Mouse (Mus musculus) hindbrain, embryonic 11.5 days (tissue): ENCODE results near the gene Hoxa5. TPM values are rescaled to one million over a fixed set of nuclear protein-coding genes. Genes with fewer than 3 reads are reported as not detected.

ENCODE experiments used
- ATAC-seq: fragments of 200-750 bp; cut with Nextera tagmentation; 2 replicates; pipeline ENCODE4 v1.8.0; 2017; ENCODE audit warnings: mild to moderate bottlenecking, moderate TSS enrichment, moderate library complexity; ENCODE audit not compliant: low FRiP score
- DNase-seq: peaks from one replicate; pipeline ENCODE4 v3.0.0-alpha.2; 2015; ENCODE audit warnings: low spot score
- H3K27ac ChIP-seq: fragments of 300-500 bp; sonication (generic); 2 replicates; pipeline ENCODE4 v1.5.1; 2014; ENCODE audit warnings: mild to moderate bottlenecking, low read depth, low read length
- H3K27me3 ChIP-seq: fragments of 300-500 bp; sonication (generic); 2 replicates; pipeline ENCODE4 v1.6.1; 2014; ENCODE audit warnings: mild to moderate bottlenecking, low read length, moderate library complexity, mixed read lengths; ENCODE audit not compliant: control insufficient read depth, insufficient read depth
- H3K36me3 ChIP-seq: fragments of 300-500 bp; sonication (generic); 2 replicates; pipeline ENCODE4 v1.6.1; 2014; ENCODE audit warnings: mild to moderate bottlenecking, low read length, moderate library complexity, mixed read lengths; ENCODE audit not compliant: control insufficient read depth, insufficient read depth
- H3K4me1 ChIP-seq: fragments of 300-500 bp; sonication (generic); replicated peaks from 2 replicates; pipeline ENCODE4 v1.6.1; 2014; ENCODE audit warnings: low read length, mixed read lengths; ENCODE audit not compliant: control insufficient read depth, insufficient read depth
- H3K4me2 ChIP-seq: fragments of 300-500 bp; sonication (generic); replicated peaks from 2 replicates; pipeline ENCODE4 v1.6.1; 2014; ENCODE audit warnings: mild to moderate bottlenecking, low read depth, low read length
- H3K4me3 ChIP-seq: fragments of 300-500 bp; sonication (generic); 2 replicates; pipeline ENCODE4 v1.5.1; 2014; ENCODE audit warnings: low read depth, low read length
- H3K9ac ChIP-seq: fragments of 300-500 bp; sonication (generic); 2 replicates; pipeline ENCODE4 v1.6.1; 2014; ENCODE audit warnings: low read depth, low read length
- H3K9me3 ChIP-seq: fragments of 300-500 bp; sonication (generic); 2 replicates; pipeline ENCODE4 v1.6.1; 2016; ENCODE audit warnings: low read length; ENCODE audit not compliant: control insufficient read depth
- WGBS: fragments of 180-500 bp; shearing (Covaris S2); extraction: QIAGEN DNeasy Blood & Tissue Kit; methylation state at CpG from one replicate; pipeline ENCODE4 v1.1.7; 2014; 5-methylcytosine and 5-hydroxymethylcytosine counted together
- polyA plus RNA-seq: library from polyadenylated mRNA; unstranded; fragments of >200 nt; fragmentation: Nextera tagmentation; extraction: Ambion mirVana; gene quantifications from 2 replicates; pipeline ENCODE4 v1.2.1, GENCODE M21; 2014

The Hoxa5 gene
- polyA plus RNA-seq, 1 experiment from 2014 or later = 23.8 TPM

DNA sequence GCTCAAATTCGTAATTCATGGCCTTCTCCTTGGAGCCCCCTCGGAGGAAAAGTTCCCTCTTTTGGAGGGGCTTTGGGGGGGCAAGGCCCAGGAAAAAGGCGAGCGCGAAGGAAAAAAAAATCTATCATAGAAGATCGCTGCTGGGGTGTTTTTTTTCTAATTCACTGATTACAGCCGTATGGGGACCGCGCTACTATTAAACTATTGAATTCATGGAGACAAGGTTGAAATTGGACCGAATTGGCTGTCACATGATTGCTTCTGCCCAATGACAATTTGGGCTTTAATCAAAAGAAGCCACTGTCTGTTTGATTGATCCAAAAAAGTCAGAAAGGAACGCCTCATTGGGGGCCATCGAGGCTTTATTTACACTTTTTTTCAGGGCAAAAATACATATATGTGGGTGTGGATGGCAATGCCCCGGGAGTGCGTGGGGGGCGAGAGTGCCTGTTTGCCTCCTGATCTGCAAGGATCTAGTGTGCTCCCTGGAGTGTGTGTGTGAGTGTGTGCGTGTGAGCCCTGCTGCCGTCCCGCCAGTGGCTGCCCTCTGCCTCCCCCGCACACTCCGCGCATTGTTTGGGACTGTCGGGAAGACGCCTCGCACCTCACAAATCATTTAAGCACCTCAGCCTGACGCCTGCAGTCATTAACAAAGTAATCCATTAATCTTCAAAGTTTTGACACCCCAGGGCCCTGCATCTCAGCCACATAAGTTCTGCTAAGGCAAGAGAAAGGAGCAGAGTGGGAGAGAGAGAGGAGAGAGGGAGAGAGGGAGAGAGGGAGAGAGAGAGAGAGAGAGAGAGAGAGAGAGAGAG, 39.6 kb downstream of the Hoxa5 start, which contains the start of gene Hoxa2:
Hoxa2 (minus strand) TSS at position 206 of the 815 bp plus-strand sequence.
- Histone ChIP-seq H3K4me2 (peak within 1 kb of the TSS; percentile 88), H3K9me3 (no peaks in the 10 kb centered on the region), H3K27me3 (peaks cover 20% of the 10 kb centered on the region), H3K4me1 (no peaks in the 10 kb centered on the region), H3K36me3 (no peaks in the 10 kb centered on the region), H3K9ac (peak within 1 kb of the TSS; percentile 98), H3K4me3 (peak within 1 kb of the TSS; percentile 76), H3K27ac (peak within 1 kb of the TSS; percentile 100)
- peak; percentile 77 for ATAC-seq
- WGBS = under 1% methylated on average over 25 of the region's 25 CpGs
- DNase-seq = peak; percentile 80

DNA sequence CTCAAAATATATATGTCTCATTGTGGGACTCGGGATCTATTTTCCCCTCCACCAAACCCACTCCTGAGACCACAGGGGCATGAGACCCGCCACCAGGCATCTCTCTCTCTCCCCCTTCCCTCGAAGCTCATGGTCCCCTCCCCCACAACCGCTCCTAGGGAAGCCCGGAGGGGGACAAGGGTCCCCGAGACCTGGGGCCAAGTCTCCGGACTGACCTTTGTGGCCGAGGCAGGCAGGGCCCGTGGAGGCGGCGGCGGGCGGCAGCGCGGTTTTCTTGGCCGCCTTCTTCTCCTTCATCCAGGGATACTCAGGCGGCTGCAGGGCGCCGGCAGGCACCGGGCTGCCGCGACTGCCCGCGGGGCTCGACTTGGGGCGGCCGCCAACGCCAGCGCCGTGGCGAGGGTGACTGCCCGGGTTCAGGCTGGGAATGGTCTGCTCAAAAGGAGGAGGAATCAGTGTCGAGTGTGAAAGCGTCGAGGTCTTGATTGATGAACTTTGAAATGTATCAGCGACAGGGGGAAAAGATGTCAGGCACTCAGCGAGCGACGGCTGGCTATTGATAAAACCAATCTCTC, 40.2 kb downstream of the Hoxa5 start:
- Histone ChIP-seq H3K27ac (peak overlapping the region; percentile 100), H3K9me3 (no peaks in the 10 kb centered on the region), H3K4me3 (peak overlapping the region; percentile 76), H3K4me2 (peak overlapping the region; percentile 88), H3K4me1 (no peaks in the 10 kb centered on the region), H3K27me3 (peaks cover 22% of the 10 kb centered on the region), H3K9ac (peak overlapping the region; percentile 98), H3K36me3 (no peaks in the 10 kb centered on the region)
- DNase-seq (peak; percentile 80), ATAC-seq (peak; percentile 43)
- WGBS = under 1% methylated on average over 36 of the region's 39 CpGs

DNA sequence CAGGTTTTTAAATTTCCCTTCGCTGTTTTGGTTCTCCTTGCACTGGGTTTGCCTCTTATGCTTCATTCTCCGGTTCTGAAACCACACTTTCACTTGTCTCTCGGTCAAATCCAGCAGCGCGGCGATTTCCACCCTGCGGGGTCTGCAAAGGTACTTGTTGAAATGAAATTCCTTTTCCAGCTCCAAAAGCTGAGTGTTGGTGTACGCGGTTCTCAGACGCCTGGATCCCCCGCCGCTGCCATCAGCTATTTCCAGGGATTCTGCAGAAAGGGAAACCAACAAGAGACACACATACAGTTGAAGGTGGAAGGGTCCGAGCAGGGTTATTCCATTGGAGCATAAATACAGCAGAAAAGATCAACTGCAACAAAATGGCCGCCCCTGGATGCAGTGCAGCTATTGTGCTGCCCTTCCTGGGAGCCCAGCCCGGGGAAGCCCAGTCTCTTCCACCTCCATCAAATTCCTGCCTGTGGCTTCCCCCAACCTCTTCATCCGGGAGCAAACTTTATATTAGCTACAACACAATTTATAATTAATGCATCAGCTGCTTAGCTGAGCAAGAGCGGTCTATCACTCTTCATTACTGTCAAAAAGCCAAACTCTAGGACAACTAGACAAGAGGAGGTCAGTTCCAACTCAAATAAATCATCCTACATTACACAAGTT, 40.9 kb downstream of the Hoxa5 start:
- Histone ChIP-seq H3K9me3 (no peaks in the 10 kb centered on the region), H3K4me2 (peak overlapping the region; percentile 88), H3K27me3 (peaks cover 19% of the 10 kb centered on the region), H3K36me3 (no peaks in the 10 kb centered on the region), H3K9ac (peak overlapping the region; percentile 98), H3K4me1 (no peaks in the 10 kb centered on the region), H3K4me3 (peak overlapping the region; percentile 76), H3K27ac (peak overlapping the region; percentile 100)
- 1% methylated on average over 17 of the region's 17 CpGs for WGBS
- ATAC-seq = no peak
- peak; percentile 76 for DNase-seq

DNA sequence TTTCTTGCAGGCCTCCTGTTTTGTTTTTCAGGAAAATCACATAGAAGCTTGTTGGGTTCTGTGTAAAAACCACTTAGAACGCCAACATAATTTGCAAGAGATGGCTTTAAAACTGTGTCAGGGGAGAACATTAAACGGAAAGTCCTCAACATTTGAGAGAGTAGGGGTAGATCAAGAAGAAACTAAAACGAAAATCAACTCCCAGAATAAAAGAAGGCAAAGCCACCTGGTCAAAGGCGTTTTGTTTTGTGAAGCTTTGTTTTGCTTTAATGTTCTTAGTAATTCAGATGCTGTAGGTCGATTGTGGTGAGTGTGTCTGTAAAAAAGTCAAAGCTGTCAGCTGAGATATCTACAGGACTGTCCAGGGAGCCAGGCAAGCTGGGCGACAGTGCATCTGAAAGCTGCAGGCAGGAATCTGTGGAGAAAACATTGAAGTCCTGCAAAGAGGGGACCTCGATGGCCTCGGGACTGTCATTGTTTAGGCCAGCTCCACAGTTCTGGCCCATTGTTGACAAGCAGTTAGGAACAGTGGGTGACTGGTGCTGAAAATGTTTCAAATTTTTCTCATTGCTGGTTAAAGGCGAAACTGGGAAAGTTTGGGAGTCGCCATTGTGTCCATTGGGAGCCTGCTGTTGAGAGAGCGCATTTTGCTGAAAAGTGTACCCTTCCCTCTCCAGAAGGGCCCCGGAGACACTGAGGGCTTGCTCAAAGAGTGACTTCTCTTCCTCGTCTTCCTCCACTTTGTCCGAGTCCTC, 41.6 kb downstream of the Hoxa5 start:
- Histone ChIP-seq H3K27me3 (peaks cover 20% of the 10 kb centered on the region), H3K36me3 (no peaks in the 10 kb centered on the region), H3K4me1 (no peaks in the 10 kb centered on the region), H3K9ac (peak overlapping the region; percentile 98), H3K9me3 (no peaks in the 10 kb centered on the region), H3K4me2 (peak overlapping the region; percentile 88), H3K27ac (peak overlapping the region; percentile 100), H3K4me3 (peak overlapping the region; percentile 76)
- DNase-seq (peak; percentile 72), ATAC-seq (no peak)
- WGBS = 1% methylated on average over 14 of the region's 14 CpGs

DNA sequence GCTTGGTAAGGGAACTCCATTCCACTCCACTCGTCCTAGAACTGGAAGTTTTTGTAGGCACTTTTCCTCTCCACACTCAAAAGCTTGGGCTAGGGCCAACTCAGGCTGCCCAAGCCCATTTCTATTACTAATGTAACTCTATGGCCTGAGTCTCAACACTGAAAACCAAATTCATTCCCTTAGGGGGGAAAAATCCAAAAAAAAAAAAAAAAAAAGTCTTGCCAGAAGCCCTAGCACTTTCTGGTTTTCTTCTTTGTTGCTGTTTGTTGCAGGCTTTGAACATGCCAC, 42.4 kb downstream of the Hoxa5 start:
- Histone ChIP-seq H3K4me2 (peak overlapping the region; percentile 95), H3K4me1 (no peaks in the 10 kb centered on the region), H3K4me3 (peak overlapping the region; percentile 76), H3K9ac (peak overlapping the region; percentile 69), H3K9me3 (no peaks in the 10 kb centered on the region), H3K27me3 (peaks cover 27% of the 10 kb centered on the region), H3K27ac (peak overlapping the region; percentile 24), H3K36me3 (no peaks in the 10 kb centered on the region)
- WGBS = 0% methylated on average over 1 of the region's 1 CpGs
- DNase-seq (no peak), ATAC-seq (no peak)

DNA sequence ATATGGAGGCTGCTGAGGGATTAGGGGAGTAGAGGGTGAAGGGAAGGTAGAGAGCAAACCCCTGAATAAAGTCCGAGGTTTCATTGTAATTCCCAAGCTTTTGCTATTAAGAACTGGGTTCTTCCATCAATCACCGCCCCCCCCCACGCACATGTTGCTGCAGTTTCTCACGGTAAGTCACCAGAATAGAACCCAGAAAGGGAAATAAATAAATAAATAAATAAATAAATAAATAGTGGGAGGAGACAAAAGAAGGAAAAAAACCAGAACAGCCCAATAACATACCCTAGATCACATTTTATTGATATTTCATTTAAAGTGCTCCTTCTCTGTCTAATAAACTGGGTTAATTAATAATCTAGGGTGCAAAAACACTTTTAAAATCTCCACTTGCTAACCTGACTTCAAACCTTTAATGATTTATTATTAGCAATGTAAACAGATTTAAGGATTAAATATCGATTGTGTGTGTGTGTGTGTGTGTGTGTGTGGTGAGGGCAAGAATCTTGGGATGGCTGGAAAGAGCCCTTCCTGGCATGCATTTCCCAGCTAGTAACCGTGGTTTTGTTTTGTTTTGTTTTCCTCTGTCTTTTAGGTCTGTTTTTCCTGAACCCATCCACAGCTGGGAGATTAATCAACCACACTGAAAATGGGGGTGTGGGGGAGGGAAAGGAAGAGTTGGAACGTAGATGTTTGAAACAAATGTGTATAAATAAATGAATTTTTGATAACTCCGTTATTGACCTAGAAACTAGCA, 42.9 kb downstream of the Hoxa5 start:
- Histone ChIP-seq H3K9me3 (no peaks in the 10 kb centered on the region), H3K27ac (peak overlapping the region; percentile 94), H3K9ac (peak overlapping the region; percentile 84), H3K4me3 (peak overlapping the region; percentile 76), H3K36me3 (no peaks in the 10 kb centered on the region), H3K4me1 (no peaks in the 10 kb centered on the region), H3K4me2 (peak overlapping the region; percentile 95), H3K27me3 (peaks cover 32% of the 10 kb centered on the region)
- no peak for ATAC-seq
- WGBS = under 1% methylated on average over 8 of the region's 8 CpGs
- peak; percentile 45 for DNase-seq

DNA sequence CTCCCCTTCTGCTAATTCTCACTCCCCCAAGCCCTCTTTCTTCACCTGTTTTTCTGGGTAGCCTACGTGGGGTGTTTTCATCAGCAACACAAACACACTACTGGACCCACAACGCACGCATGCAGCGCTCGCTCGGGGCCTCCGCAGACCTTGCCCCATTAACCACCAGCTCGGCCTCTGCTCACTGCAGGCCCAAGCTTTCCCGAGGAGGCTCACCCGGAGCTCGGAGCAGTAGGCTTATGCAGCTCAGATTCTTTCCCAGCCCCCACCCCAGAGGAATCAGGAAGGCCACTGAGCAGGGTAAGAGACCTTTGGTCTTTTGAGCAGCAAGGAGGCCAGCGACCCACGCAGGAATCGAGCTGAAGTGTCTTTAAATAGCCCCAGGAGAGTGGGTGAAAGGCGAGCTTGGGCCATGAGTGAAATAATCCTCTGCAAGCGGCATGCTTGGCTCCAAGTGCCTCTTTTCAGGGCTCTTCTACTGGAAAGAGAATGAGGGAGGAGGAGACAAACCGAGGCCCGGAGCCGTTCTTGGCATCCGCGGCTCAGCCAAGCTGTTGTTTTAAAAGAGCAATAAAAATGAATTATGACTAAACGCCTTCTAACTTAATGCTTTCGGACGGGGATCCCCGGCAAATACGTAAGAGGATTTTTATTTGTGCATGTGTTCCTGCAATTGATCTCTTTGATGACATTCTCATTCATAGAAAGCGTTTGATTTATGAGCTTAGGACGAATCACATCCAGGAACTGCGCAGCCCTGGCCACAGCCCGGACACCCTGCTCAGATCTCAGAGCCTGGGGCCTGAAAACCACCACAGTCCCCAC, 43.7 kb downstream of the Hoxa5 start:
- no peak for ATAC-seq
- DNase-seq = peak; percentile 71
- peak overlapping the region; percentile 94 for H3K27ac ChIP-seq
- under 1% methylated on average over 30 of the region's 30 CpGs for WGBS
- peak overlapping the region; percentile 95 for H3K4me2 ChIP-seq
- H3K36me3 ChIP-seq = no peaks in the 10 kb centered on the region
- H3K9ac ChIP-seq = peak overlapping the region; percentile 84
- no peaks in the 10 kb centered on the region for H3K4me1 ChIP-seq
- H3K9me3 ChIP-seq = no peaks in the 10 kb centered on the region
- H3K27me3 ChIP-seq = peaks cover 40% of the 10 kb centered on the region
- H3K4me3 ChIP-seq = peak overlapping the region; percentile 76
